Mouse (Mus musculus) common myeloid progenitor, adult 5-6 weeks (primary cell): Measurements from ENCODE around the gene Inpp5d. TPM values are rescaled to one million over a fixed set of nuclear protein-coding genes. Genes with fewer than 3 reads are reported as not detected.

ENCODE experiments used
- ATAC-seq: replicated peaks from 2 replicates; pipeline ENCODE4 v1.8.0; 2016; ENCODE audit warnings: low read depth, mild to moderate bottlenecking, moderate TSS enrichment, inconsistent platforms; ENCODE audit not compliant: poor library complexity, severe bottlenecking
- total RNA-seq: library from RNA; stranded (forward); fragments of 200-1000, 187-1606 nt; gene quantifications from 2 replicates; pipeline ENCODE4 v1.2.3, GENCODE M21; 2017

Inpp5d gene
- total RNA-seq, 1 experiment from 2014 or later, result 87.7 TPM

GRCm38 (mm10) chr1:87755641-87756470 lies 135.7 kb downstream of the Inpp5d start, which contains the start of gene Atg16l1:
Atg16l1 (plus strand) TSS chr1:87755870.
- ATAC-seq, result peak; percentile 99

DNA sequence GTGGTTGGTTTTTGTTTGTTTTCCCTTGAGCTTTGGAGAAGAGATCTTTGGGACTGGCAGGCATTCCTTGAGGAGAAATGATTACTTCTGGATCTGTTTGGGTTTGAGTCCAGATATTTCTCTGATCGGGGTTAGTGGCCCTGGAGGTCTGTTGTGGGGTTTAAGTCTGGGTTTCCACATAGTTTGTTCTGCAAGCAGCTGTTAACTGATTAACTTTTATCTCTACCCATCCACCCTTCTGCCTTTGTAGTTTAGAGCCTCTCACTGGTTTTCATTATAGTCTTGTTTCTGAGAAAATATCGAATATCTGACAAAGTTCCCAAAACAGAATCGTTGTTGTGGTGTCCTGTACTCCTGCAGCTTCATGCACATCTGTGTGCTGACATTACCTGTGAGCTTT lies 143.7 kb downstream of the Inpp5d start:
- no peak for ATAC-seq

- peak; percentile 55 for ATAC-seq
Measured at GRCm38 (mm10) chr1:87765741-87766140, 145.6 kb downstream of the Inpp5d start.

DNA sequence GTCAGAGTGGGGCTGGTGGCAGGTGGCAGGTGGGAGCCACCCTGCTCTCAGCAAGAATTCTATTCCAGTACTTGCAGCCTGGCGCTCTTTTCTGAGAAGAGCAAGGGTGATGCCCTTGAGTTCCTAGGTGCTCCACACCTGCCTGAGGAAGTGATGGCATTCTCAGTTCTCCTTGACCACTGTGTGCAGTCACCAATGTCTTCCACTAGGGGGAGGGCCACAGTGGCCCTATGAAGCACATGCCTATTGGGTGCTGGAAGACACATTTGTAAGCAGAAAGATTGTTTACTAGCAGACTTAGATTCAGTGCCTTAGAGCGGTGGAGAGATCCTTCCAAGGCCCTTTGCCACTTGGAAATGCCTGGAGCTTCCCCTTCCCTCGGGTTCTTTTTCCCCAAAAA lies 146.1 kb downstream of the Inpp5d start:
- ATAC-seq, result peak; percentile 76

GRCm38 (mm10) chr1:87769263-87769662 lies 149.2 kb downstream of the Inpp5d start:
- ATAC-seq, result no peak

Other genes starting within 250 kb of the Inpp5d start
- gene Kcnj13, start 225.6 kb upstream of the Inpp5d start, total RNA-seq, result not detected in 2 replicates
- not detected in 2 replicates for gene Snorc, start 150.0 kb upstream of the Inpp5d start, total RNA-seq
- not detected in 2 replicates for gene Neu2, start 110.4 kb upstream of the Inpp5d start, total RNA-seq
- gene Ngef, start 46.4 kb upstream of the Inpp5d start, total RNA-seq, result not detected in 2 replicates
- 60.4 and 61.7 TPM in 2 replicates for gene Atg16l1, start 135.6 kb downstream of the Inpp5d start, total RNA-seq
- 0.59 and 0.78 TPM in 2 replicates for gene Sag, start 183.4 kb downstream of the Inpp5d start, total RNA-seq
- 29.2 and 39.9 TPM in 2 replicates for gene Dgkd, start 233.0 kb downstream of the Inpp5d start, total RNA-seq